Mouse (Mus musculus) bone marrow macrophage, adult 2 months (primary cell): ENCODE measurements at regions not wholly inside any gene's neighbourhood (a gene's known extent, or its start where the extent isn't known, plus 50 kb on each side); places are given as distances from the start of the nearest gene placed in this dataset.

Experiments used
- H3K27ac ChIP-seq: 2 replicates; pipeline ENCODE4 v1.5.1; 2012; ENCODE audit warnings: low read depth, low read length; ENCODE audit not compliant: insufficient read depth
- H3K4me1 ChIP-seq: 2 replicates; pipeline ENCODE4 v1.6.1; 2012; ENCODE audit warnings: low read length; ENCODE audit not compliant: control insufficient read depth, insufficient read depth
- H3K4me3 ChIP-seq: 2 replicates; pipeline ENCODE4 v1.5.1; 2012; ENCODE audit warnings: mild to moderate bottlenecking, low read length, moderate library complexity; ENCODE audit not compliant: insufficient read depth
- CTCF ChIP-seq: IDR thresholded peaks from 2 replicates; pipeline ENCODE4 v1.5.1; 2012; ENCODE audit warnings: low read depth, mild to moderate bottlenecking, low read length, moderate library complexity
- POLR2A ChIP-seq: IDR thresholded peaks from 2 replicates; pipeline ENCODE4 v1.6.1; 2012; ENCODE audit warnings: mild to moderate bottlenecking, low read depth, low read length, borderline replicate concordance

DNA sequence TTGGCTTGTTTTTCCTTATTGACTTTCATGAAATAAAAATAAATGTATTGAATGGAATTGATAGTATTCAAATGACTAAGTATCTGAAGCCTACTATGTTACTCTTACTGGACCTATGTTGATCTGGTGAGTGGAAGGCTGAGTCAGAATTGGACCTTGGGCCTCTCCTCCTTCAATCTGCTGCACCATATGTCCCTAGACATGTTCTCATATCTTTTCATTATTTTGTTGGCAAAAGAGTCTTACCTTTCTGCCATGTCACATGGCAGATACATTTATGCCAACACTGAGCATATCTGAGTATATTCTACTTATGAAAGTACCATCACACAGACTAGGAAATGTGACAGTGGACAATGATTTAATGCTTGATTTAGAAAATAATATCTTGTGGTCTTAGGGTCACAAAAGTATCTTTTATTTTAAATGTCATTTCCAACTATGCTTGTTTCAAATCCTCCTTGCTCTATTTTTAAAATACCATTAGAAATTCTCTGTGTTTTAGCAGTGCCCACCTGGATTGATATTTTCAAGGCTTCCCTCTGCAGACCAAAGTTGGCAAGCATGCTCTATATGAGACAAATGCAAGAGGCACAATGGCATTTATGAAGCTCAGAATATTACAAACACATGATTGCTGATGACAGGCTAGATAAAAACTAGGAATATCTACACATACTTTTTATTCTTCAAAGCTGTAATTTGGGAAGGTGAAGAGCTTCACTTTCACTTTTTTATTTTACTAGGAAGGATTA is 825.7 kb downstream of the Rfpl4b start:
- H3K27ac ChIP-seq, result no peak overlapping the region

DNA sequence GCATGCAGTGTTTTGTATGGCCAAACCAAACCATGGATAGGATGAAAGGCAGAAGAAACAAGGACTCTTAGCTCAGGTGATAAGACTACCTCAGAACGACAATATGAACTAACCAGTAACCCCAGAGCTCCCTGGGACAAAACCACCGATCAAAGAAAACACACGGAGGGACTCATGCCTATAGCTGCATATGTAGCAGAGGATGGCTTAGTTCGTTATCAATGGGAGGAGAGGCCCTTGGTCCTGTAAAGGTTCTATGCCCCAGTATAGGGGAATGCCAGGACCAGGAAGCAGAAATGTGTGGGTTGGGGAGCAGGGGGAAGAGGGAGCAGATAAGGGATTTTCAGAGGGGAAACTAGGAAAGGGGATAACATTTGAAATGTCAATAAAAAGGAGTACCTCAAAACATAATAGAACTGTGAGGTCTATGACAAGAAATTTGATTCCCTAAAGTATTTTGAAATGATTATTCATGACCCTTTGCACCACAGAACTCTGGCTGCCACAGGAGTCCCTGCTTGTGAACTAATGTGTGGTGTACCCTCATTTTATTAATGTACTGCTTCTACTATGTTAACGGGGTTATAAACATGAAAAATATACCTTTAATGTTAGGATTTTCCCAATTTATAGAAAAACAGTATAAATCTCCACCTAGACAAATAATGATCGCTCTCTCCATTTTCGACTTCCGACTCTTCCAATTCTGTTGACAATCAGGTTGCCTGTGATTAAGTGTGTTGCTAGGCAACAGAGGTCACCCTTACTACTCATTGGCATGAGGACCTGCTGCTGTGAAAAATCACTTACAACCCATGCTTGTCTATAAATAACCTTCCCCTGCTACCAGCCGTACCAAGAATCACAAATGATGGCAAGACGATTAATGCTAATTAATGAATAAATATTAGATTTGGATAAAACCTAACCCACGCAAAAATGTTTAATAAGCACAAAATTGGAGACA is 833.0 kb downstream of the Rfpl4b start:
- Histone ChIP-seq H3K4me3 (no peak overlapping the region), H3K4me1 (no peaks in the 10 kb centered on the region), H3K27ac (no peak overlapping the region)
- TF ChIP-seq POLR2A (no peak), CTCF (no peak)

More for the DNA sequence above, 825.7 kb downstream of the Rfpl4b start:
- TF ChIP-seq CTCF (no peak), POLR2A (no peak)
- Histone ChIP-seq H3K4me1 (no peaks in the 10 kb centered on the region), H3K4me3 (no peak overlapping the region)

DNA sequence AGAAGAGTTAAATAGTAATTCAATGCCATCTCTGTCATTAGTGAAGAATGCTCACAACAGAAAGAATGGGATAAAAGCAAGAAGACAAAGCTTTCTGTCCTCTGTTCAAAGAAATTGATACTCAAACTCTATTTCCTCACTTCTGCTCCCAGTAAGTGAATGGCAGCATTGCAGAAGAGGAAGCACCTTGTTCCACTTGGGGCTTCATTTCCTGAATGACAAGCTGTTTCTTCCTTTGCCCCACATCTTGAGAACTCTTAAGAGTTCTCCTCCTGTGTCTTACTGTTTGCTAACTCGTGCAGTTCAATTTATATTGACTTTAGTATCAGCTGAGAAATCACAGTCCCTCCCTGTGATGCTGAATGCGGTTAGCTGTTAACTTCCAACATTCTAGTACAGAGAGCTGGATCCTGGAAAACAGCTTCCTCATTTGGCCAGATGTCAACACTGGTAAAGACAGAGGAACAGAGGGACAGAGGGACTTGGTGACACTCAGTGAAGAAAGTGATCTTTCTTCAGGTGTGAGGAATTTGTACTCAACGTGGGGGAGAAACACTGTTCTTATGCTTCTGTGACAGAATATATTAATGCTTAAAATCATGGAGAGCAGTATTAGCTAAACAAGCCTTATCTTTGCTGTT is 840.3 kb upstream of the Marcks start:
- TF ChIP-seq POLR2A (no peak), CTCF (no peak)

DNA sequence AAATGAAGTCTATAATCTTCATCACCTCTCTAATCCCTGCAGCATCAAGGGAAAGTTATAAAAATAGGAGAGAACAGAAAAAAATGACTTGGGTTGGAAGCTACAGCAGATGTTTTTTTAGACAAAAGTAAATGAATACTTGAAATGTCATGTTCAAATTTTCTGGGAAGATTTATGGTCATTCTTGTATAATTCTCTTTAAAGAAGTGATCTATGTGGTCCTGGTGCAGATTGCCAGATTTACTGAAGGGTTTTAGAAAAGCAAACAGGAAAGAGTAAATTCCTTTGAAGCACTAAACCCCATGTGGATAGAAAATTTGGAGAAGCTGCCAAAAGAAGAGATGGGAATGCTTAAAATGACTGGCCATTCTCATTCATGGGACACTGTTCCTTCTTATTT is 821.3 kb upstream of the Marcks start:
- Histone ChIP-seq H3K4me1 (no peaks in the 10 kb centered on the region), H3K27ac (no peak overlapping the region), H3K4me3 (no peak overlapping the region)
- TF ChIP-seq POLR2A (no peak), CTCF (no peak)

More for the DNA sequence above, 840.3 kb upstream of the Marcks start:
- Histone ChIP-seq H3K27ac (peak overlapping the region; percentile 49), H3K4me1 (peaks cover 5% of the 10 kb centered on the region), H3K4me3 (no peak overlapping the region)

DNA sequence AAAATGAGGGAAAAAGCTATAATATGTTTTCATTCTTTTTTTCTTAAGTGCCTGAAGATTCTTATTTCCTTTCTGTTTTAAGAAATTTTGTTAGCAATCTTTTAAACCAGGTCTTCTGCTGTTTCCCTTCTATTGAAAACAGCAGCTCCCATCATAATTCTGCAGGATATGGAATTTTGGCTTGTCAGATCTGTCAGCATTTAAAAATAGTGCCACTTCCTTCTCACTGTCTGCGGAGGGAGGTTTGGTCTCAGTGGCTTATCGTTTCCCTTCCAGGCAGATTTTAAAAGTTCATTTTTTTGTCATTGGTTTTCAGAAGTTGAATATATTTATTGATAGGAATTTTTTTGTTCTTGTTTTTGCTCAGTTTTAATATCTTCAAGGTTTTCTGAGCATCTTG is 776.1 kb upstream of the Marcks start:
- no peak overlapping the region for H3K4me3 ChIP-seq
- TF ChIP-seq CTCF (no peak), POLR2A (no peak)
- H3K4me1 ChIP-seq, result no peaks in the 10 kb centered on the region
- no peak overlapping the region for H3K27ac ChIP-seq

DNA sequence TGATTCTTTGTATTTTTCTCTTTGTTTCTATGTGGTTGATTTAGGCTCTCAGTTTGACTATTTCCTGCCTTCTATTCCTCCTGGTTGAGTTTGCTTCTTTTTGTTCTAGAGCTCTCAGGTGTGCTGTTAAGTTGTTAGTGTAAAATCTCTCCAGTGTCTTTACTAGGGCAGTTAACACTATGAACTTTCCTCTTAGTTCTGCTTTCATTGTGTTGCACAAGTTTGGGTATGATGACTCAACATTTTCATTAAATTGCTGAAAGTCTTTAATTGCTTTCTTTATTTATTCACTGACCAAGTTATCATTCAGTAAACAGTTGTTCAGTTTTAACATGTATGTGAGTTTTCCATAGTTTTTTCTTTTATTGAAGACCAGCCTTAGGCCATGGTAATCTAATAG is 772.9 kb upstream of the Marcks start:
- Histone ChIP-seq H3K4me1 (no peaks in the 10 kb centered on the region), H3K27ac (no peak overlapping the region), H3K4me3 (no peak overlapping the region)
- TF ChIP-seq POLR2A (no peak), CTCF (no peak)

DNA sequence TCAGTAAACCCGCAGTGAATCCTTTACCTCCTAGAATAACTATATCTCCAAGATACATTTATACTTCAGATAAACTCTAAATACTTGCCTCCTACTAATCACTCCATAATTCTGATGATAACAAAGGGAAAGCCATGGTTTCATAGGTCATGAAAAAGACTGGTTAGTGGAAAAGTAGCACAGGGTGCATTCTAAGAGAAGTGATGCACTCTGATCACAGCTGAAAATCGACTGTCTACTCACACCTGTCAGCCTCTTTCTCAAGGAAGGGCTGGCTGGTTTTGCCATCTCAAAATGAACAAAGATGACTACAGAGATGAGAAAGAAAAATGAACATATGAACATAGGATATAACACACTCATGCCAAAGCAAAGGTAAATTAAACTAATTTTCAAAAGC is 769.6 kb upstream of the Marcks start:
- H3K4me3 ChIP-seq, result no peak overlapping the region
- no peaks in the 10 kb centered on the region for H3K4me1 ChIP-seq
- H3K27ac ChIP-seq, result no peak overlapping the region
- no peak for TF ChIP-seq CTCF
- no peak for TF ChIP-seq POLR2A

DNA sequence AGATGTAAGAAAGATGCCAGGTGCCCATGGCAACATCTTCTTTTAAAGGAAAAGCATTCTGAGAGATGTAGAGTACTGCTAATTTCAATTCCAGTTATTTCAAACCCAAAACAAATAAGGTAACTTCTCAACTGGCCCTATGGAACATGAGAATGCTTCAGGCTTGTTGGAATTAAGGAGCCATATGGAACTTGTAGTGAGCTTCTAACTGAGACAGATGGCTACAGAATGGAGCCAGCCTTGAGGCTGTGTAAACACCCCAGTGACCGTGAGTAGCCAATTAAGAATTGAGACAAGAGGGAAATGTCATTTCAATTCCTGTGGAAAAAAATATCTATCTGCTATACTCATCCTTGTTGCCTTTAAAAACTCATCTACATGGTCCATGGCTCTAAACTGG is 769.0 kb upstream of the Marcks start:
- H3K4me3 ChIP-seq, result no peak overlapping the region
- H3K27ac ChIP-seq, result no peak overlapping the region
- H3K4me1 ChIP-seq, result no peaks in the 10 kb centered on the region
- TF ChIP-seq POLR2A (no peak), CTCF (no peak)

DNA sequence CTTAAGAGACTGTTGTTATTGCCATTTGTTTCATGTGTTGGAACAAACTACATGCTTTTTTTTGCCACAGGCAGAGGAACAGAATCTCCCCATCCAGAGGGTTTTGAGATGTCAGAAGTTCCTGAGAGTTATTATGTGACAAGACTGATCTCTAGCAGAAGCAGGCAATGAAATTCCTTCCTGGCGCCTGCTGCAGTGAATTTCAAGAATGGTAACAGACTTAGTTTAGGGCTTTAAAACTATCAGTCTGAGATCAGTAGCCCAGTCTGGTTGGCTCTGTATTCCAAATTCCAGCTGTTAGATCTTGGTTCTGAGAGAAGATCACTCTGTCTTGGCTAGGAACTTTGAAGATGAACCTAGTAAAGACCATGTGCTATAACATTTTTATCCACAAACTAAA is 749.2 kb upstream of the Marcks start:
- no peak for TF ChIP-seq CTCF
- H3K4me1 ChIP-seq, result no peaks in the 10 kb centered on the region
- no peak overlapping the region for H3K4me3 ChIP-seq
- no peak overlapping the region for H3K27ac ChIP-seq

DNA sequence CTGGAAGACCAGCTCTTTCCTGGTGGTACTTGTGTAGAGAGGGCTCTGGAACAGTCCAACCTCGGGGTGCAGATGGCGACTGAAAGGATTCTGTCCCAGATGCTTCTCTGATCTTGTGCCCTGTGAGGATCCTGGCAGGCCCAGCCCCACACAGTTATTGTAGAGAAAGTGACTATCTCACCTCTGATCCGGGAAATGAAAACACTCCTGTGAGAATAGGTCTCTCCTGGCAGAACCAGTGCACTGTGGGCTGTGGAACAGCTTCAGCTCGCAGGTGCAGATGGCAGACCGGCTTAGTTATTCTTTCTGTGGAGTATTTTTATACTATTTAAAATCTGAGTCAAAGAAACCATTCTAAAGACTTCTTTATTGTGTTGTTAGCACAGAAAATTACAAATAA is 742.1 kb upstream of the Marcks start:
- H3K4me1 ChIP-seq, result no peaks in the 10 kb centered on the region

DNA sequence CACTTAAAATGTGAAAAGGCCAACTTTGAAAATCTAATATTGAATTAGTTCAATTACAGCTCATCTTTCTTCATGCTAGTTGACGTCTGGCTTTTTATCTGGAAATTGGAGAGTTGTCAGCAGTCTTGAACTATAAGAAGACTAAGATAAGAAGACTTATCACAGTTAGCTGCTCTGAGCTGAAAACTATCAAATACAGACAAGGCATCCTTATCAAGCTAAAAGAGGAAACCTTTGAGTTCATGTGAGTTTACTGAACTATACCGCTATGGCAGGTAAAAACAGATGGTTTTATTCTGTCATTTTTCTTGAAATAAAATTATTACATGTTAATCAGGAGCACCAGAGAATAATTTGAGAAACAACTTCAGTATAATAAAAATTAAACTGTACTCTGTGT is 735.2 kb upstream of the Marcks start:
- no peaks in the 10 kb centered on the region for H3K4me1 ChIP-seq
- no peak for TF ChIP-seq CTCF
- TF ChIP-seq POLR2A, result no peak
- no peak overlapping the region for H3K27ac ChIP-seq
- no peak overlapping the region for H3K4me3 ChIP-seq

More for the DNA sequence above, 742.1 kb upstream of the Marcks start:
- TF ChIP-seq POLR2A (no peak), CTCF (no peak)
- no peak overlapping the region for H3K4me3 ChIP-seq
- no peak overlapping the region for H3K27ac ChIP-seq
